Mouse (Mus musculus): Measurements from ENCODE around the gene Mus81.
A peak's percentile ranks its signal among the peaks of the same experiment; 100 is the strongest.

The Mus81 gene

DNA sequence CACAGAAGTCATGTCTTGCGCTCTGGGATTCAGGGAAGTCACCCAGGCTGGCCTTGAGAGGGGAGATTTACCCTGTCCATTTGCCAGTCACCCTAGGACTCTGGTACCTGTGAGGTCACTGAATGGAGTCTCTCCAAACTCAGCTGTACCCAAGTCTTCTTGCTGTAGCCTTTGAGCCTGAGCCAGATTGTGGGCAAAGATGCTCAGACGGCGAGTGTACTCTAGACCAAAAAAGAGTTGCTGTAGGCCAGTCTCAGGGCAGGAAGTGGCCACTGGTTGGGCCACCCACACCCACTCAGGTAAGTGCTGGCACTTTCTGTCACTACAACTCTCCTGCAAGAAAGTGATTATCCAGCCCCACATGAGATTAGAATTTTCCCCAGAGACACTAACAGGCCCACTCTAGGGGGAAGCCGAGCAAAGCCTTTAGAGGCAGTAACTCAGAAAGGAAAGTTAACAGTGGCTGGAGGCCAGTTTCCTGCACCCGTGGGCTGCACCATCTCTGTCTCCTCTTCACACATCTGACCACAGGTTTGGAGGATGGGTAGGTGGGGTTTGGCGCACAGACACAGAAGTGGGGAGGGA is 21.2 kb downstream of the Mus81 start:
- no peak for DNase-seq

DNA sequence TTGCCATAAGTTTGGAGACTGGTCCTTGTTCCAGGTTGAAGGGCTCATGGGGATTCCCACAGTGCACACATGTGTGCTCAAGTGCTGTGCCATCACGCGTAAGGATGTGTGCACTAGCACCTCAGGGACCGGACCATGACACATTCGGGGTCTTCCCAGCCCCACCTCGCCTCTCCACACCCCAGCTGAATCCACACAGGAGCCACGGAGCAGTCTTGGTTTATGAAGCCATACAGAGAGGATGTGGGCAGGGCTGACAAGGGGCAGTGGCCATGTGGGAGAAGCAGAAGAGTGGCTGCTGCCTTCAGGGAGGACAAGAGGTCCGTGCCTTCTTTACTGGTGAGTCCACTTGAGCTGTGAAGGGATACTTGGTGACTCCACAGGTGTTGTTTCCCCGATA is 23.2 kb downstream of the Mus81 start:
- no peak for DNase-seq

DNA sequence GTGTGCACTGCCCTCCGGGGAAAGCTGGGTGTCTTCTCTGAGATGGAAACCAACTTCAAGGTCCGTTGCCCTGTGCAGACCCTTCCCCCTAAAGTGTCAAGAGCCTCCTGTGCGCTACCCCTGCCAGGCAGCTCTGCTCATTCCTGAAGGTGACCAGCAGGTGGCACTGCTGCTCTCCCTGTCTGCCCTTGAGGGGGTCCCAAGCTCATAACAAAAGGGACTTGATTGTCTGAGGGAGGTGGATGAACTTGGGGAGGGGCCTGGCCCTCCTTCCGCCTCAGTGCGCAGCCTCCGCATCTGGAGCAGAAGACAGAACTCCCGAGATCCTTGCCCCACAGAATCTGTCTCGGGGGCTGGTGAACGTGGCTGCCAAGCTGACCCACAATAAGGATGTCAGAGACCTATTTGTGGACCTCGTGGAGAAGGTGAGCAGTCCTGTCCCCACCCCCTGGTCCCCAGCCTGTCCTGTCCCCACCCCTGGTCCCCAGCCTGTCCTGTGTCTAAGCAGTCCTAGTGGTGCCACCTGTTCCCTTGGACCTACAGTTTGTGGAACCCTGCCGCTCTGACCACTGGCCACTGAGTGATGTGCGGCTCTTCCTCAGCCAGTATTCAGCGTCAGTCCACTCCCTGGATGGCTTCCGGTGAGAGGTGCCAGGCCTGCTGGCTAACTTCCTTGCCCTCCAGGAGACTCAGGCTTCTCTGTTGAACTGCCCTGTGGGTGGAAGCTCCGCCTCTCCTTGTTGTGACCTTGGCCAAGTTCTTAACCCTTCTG is 24.2 kb downstream of the Mus81 start:
- DNase-seq = no peak

DNA sequence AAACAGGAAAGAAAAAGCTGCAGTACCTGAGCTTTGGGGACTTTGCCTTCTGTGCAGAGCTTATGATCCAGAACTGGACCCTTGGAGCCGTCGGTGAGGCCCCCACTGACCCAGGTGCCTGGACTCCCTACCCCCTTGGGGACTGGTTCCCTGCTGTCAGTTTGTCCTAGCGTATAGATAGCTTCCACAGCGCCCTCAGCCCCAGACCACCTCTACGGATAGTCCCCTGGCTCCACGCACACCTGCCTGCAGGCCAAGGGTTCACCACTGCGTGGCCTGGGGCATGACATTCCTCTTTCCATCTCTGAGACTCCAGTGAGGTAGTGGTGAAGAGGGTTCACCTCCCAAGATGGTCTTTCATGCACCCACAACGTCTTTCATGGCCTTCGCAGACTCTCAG is 25.0 kb downstream of the Mus81 start:
- no peak for DNase-seq

DNA sequence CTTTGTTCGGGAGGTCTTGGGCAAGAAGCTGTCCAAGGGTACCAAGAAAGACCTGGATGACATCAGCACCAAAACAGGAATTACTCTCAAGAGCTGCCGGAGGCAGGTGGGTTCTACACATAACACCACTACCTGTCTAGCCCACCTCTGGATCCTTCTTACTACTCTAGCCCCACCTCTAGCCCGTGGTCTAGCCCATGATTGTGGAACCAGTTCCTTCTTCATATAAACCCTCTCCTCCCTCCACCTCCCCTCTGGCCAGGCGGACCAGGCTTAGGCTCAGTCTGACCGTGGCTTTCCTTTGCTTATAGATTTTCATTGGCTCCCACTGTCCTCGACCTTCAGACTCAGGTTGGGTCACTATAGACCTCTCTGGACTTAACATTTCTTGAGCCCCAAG is 26.8 kb downstream of the Mus81 start:
- DNase-seq = no peak

DNA sequence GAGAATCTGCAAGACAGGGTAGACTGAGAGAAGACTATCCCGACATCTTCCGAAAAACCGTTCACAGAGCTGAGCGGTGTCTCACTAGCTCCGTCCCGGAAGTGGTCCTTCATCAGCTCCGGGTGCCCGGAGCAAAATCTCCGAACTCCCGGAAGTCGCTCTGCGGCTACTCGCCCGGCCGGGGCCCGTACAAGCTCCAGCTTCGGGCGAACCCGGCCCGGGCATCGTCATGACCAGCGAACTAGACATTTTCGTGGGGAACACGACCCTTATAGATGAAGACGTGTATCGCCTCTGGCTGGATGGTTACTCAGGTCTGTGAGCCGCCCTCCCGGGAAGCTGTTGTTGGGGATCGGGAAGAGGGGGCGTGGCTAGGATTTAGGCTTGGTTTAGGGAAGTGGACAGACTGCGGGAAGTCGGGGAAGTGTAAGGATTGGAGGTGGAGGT is 27.7 kb downstream of the Mus81 start, which contains the start of gene Fibp:
Gene Fibp (plus strand): TSS at position 151 of the 447 bp plus-strand sequence.
- peak; percentile 89 for DNase-seq

DNA sequence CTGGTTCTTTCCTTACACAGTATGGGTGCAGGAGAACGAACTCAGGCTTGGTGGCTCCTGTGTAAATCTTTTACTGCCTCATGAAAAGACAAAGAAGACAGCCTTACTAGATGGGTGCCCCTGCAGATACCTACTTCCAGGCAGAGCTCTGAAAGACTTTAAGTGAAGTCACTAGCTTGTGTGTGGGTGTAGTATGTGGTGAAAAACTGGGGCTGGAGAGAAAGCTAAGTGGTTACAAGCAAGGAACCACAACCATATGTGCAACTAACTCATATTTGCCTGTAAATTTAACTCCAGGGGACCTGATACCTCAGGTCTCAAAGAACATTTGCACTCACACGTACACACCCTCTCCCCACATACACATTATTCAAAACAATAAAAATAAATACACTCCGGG is 28.3 kb downstream of the Mus81 start:
- no peak for DNase-seq

DNA sequence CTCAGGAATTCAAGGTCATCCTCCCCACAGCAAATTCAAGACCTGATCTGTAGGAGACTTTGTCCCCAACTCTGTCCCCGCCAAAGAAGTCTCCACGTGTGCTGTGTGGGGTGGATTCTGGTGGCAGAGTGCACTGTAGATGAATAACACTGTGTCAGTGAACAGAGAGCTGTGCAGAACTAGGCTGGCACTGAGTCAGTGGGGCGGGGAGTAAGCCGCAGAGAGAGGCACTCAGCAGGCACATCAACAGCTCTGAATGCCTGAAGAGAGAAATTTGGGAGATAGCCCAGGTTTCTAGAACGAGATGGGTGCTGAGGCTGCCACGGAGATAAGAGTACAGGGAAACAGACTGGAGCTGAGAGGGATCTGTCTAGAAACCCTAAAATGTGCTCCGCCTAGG is 29.2 kb downstream of the Mus81 start:
- peak; percentile 71 for DNase-seq

DNA sequence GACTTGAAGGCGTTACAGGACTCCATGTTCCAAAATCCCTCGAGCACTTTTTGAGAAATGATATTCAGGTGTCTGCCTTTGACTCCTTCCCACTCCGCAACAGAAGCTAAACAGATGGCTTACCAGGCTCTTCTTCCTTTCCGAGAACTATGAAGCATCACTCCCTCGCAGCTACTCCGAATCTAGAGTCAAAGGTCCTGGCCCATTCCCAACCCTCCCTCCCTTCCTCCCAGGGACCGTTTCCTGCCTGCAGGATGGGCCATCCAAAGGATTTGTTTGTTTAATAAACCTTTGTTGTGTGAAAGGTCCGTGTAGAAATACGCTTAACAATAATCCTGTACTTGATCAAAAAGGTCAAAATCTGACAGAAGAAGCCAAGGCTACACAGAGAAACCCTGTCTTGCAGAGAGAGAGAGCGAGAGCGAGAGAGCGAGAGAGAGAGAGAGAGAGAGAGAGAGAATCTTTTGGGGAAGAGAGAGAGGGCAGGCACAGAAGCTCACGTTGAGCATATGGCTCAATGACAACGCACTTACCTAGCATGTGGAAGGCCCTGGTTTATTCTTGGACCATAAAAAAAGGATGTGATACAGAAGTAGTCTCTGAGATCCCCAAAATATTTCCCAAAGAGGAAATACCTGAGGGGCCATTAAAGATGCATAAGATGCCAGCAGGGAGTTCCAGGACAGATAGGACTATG is 30.3 kb downstream of the Mus81 start, which contains the start of gene Ccdc85b:
Gene Ccdc85b (minus strand): TSS at position 149 of the 697 bp plus-strand sequence.
- no peak for DNase-seq

DNA sequence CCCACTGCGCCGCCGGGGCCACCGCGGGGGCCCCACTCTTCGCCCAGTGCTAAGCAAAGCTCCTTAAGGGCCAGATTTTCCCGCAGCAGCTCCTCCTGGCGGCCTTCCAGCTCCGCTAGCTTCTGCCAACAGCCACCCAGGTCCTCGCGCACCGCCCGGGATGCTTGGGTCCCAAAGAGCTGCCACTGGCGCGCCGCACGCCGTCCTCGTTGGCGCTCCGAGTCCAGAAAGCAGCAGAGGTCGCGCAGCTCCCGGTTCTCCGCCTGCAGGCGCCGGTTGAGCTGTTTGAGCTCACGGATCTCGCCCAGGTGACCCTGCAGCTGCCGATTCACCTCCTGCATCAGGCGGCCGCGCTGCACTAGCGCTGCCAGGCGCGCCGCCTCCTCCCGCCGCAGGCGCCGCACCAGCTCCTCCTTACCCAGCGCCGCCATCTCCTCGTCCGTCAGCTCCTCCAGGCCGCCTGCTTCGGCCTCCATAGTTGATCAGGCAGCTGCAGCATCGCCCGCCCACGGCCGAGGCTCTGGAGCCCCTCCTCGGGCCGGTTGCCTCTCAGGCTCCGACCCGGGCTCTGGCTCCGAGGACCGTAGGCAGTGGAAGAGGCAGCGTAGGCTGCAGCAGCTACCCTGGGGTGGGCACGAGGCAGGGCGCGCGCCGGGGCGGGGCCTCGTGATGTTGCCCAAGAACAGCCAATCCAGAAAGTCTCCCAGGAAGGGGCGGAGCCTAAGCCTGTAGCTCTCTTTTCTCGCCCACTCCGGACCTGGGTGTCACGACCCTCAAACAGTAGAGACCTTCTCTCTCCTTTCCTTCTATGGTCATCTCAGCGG is 31.1 kb downstream of the Mus81 start:
- peak; percentile 96 for DNase-seq

DNA sequence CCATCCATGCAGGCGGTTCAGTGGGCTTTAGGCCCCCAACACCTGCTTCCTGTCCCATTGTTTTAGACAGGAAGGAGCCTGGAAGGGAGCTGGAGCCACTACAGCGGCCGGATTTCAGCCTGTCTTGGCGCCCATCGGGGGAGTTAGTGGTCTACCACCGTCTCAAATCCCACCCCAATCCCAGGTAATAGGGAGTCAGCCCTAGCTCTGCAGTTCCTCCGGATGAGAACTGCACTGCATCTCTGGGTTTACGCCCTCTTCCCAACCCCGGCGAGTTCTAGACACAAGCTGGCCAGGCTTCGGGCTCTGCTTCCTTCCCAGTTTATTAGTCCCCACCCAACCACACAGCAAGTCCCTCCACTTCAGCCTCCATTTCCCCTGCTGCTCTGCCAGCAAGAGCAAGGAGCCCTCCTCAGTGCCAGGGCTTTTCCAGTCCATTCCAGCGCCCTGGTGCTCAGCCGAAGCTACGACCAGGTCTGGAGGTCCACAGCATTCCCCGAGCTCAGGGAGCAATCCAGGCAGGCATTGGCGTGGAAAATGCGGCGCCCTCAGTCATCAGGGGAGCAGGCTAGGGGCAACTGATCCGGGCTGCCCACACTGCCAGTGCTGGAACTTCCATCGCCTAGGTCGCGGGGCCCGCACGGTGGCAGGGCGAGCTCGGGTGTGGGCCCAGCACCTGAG is 31.8 kb downstream of the Mus81 start:
- DNase-seq = no peak

DNA sequence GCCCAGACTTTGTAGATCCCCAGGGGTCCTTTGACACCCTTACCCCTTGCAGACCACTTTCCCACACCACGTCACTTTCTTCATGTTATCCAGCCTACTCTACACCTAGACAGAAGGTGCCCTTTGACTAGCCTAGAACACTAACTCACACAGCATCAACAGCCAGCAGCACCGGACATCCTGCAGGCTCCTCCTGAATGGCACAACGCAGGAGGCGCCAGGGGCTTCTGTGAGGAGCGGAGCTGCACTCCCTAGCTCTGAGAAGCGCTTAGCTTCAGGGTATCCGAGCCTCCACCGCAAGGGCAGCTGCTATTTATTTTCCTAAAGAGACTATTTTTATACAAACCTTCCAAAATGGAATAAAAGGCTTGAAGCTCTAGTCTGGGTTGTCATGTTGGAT is 32.6 kb downstream of the Mus81 start:
- DNase-seq = no peak

DNA sequence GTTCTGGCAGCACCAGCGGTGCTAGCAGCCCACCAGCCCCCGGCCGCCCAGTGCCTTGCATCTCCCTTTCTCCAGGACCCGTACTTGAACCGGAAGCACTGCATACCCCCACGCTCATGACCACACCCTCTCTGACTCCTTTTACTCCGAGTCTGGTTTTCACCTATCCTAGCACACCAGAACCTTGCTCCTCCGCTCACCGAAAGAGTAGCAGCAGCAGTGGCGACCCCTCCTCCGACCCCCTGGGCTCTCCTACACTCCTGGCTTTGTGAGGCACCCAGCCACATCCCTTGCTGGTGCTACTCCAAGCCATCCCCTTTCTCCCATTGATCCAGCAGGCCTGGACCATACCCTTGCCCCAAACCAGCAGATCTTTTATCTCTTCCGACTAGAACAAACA is 33.2 kb downstream of the Mus81 start:
- no peak for DNase-seq

DNA sequence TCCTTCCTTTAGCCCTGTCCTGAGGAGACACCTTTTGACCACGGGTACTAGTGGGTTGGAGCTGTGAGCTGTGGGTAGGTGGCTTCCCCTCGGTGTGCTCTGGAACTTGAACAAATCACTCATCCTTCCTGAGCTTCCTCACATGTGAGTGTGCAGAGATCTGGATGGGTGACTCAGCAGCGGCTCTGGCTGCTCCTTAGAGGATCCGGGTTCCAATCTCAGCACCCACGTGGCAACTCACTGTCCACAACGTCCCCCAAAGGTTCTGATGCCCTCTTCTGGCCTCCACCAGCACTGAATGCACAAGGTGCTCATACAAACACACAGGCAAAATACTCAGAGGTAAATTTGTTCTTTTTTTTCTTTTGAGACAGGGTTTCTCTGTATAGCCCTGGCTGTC is 36.4 kb downstream of the Mus81 start:
- no peak for DNase-seq

DNA sequence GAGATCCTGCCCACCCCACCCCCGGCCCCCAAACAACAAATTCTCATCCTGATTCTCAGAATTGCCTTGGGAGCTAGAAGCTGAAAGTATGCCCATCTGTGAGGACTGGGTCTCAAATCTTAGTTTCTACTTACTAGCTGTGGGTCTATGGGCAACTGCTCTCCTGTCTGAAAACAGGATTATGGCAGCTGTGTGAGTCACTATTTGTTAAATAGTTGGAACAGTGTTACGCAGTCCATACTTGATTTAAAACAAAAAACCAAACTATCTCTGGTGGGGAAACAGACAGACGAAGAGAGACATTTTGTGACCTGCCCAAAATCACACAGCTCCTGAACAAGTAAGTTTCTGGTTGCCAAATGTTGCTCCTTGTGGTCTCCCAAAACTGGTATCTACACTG is 38.5 kb downstream of the Mus81 start:
- no peak for DNase-seq

DNA sequence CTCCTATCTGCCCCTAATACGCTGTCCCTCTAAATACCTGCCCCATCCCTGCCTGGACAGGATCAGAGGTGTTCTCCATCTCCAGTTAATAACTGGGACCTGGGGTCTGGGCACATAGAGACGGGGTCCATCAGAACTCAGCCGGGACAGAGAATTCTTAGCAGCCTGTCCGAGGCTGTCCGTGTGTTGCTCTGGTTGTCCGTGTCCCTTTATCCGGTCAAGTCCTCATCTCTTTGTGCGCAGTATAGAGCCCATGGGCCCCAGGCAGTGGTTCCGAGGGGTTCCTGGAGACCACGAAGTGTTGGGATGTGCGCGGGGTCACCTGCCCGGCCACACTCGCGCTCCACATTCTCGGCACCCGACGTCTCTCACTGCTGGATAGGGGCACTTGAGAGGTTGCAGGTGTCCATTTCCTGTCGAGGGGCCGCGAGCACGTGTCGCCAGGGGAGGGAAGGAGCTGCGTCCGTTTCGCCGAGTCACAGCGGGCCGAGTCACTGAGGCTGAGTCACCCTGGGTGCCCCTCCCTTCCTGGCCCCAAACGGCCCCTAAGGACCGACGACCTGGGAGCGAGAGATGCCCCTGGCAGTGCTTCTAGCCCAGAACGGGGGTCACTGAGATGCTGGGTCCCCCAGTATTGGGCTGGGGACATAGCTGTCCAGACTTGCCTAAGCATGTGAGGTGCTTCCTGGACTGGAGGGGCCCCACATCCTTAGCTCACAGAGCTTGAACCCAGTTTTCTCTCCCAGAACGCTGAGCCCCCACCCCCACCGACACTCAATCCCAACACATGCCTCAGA is 39.6 kb downstream of the Mus81 start:
- DNase-seq = no peak

DNA sequence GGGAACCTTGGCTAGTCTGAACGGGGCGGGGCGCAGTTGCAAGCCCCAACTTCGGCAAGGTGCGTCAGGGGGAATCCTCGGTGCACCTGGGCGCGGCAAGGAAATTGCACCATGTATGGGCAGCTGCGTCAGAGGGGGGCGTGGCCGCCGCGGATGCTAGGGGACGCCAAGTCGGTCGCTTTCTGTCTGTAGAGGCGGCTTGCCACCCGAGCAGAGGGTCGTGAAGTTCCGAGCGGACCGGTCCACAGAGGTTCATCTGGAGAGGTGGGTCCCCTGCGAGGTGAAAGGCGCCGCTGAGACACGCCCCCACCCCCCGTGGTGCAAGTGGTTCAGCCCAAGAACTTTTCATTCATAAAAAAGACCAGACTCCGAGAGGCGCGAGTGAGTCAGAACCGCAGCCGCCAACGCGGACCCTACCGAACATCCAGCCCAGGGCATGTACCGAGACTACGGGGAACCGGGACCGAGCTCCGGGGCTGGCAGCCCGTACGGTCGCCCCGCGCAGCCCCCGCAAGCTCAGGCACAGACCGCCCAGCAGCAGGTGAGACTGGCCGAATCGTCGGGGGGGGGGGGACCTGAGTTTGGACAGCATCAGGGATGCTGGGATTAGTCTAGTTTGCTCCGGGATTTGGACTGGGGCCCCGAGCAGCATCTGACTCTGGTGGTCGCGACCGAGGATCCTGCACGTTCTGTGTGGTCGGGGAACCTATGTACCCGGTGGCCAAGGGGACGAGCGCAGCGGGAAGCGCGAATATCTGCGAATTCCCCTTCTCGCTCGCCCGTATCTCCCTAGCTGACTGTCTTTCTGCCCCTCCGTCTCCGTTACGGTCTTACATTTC is 40.5 kb downstream of the Mus81 start, which contains the start of gene Fosl1:
Gene Fosl1 (plus strand): TSS at position 33 of the 839 bp plus-strand sequence.
- DNase-seq = peak; percentile 74

DNA sequence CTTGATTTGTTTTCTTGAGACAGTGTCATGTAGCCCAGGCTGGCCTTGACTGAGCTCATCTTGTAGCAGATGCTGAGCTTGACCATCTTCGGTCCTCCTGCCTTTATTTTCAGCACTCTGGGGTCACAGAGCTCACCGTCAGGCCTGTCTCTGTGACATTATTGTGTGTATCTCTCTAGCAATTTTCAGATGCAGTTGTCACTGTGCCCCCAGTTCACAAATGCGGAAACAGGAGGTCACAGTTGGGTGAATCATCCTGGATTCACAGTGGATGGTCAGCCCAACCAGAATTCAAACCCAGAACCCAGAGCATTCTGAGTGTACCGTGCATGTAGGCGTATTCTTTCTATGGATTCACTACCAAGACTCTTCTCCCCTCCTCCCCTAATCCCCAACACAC is 42.5 kb downstream of the Mus81 start:
- no peak for DNase-seq

DNA sequence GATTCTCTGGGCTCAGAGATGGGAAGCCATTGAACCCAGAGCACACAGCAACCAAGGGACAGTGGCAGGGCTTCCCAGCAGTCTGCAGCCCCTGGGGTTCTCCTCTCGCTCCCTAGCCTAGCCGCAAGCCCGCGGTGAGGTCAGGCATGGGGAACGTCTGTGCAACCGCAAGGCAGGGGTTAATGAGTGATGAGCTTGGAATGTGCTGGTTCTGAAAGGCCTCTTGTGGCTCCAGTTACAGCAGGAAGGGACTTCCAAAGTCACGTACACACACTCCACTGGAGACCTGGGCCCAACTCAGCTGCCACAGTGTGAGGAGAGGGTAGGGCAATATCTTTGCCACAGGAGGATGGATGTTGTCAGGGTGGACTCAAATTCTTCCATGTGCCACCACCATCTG is 43.2 kb downstream of the Mus81 start:
- no peak for DNase-seq

DNA sequence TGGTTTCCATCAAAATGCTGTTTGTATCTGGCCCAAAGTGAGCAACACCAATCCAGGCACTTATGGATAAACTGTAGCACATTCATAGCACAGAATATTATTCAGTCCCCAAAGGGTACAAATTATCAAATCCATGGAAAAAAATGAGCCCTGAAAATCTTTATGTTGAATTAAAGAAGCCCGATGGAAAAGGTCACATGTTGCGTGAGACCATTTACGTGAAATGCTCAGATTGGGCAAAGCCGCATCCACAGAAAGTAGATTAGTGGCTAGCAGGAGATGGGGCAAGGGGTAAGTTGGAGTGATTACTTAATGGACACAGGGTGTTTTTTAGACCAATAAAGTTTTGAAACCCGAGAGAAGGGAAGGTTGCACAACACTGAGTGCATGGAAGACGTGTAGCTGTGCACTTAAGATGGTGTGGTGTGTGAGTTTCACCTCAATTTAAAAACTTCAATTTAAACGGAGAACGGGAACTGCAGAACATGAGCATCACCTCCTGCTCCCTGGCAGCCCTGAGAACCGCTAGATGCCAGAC is 43.8 kb downstream of the Mus81 start:
- DNase-seq = no peak
